Mouse (Mus musculus): ENCODE data around the gene Olfr811. TPM values are rescaled to one million over a fixed set of nuclear protein-coding genes. Genes with fewer than 3 reads are reported as not detected.

Olfr811 gene
- polyA plus RNA-seq (2015; fragmentation: Nextera tagmentation; extraction: Ambion mirVana), result not detected in 2 replicates

GRCm38 (mm10) chr10:129804296-129804695 lies at the start of gene Olfr811:
TSS of gene Olfr811 (minus strand) at chr10:129804396.
- no peak for ATAC-seq

GRCm38 (mm10) chr10:129847343-129847742 lies 43.1 kb upstream of the Olfr811 start:
- WGBS, result 58% methylated on average over 1 of the region's 1 CpGs
- no peak overlapping the region for H3K27ac ChIP-seq (ENCODE audit: low read length)
- H3K9me3 ChIP-seq (replicated peaks; ENCODE audit: control insufficient read depth, low read length, poor library complexity, severe bottlenecking), result no peaks in the 10 kb centered on the region
- H3K27me3 ChIP-seq (ENCODE audit: control insufficient read depth, insufficient read depth, low read depth, low read length), result no peaks in the 10 kb centered on the region
- H3K4me2 ChIP-seq (ENCODE audit: low read length), result no peak overlapping the region
- H3K9ac ChIP-seq (ENCODE audit: low read depth, low read length), result no peak overlapping the region
- H3K36me3 ChIP-seq (ENCODE audit: control insufficient read depth, insufficient read depth, low read length), result no peaks in the 10 kb centered on the region
- ATAC-seq, result no peak
- H3K4me3 ChIP-seq (ENCODE audit: low read depth, low read length), result no peak overlapping the region
- no peaks in the 10 kb centered on the region for H3K4me1 ChIP-seq (ENCODE audit: control insufficient read depth, insufficient read depth, low read length)

More at GRCm38 (mm10) chr10:129804296-129804695, at the start of gene Olfr811:
- H3K9me3 ChIP-seq (replicated peaks; ENCODE audit: control insufficient read depth, low read length, poor library complexity, severe bottlenecking), result no peaks in the 10 kb centered on the region
- H3K9ac ChIP-seq (ENCODE audit: low read depth, low read length), result no peak within 1 kb of the TSS
- no peak within 1 kb of the TSS for H3K4me3 ChIP-seq (ENCODE audit: low read depth, low read length)
- no peaks in the 10 kb centered on the region for H3K36me3 ChIP-seq (ENCODE audit: control insufficient read depth, insufficient read depth, low read length)
- 86% methylated on average over 4 of the region's 4 CpGs for WGBS
- H3K4me1 ChIP-seq (ENCODE audit: control insufficient read depth, insufficient read depth, low read length), result no peaks in the 10 kb centered on the region
- H3K27ac ChIP-seq (ENCODE audit: low read length), result no peak within 1 kb of the TSS
- no peaks in the 10 kb centered on the region for H3K27me3 ChIP-seq (ENCODE audit: control insufficient read depth, insufficient read depth, low read depth, low read length)
- H3K4me2 ChIP-seq (ENCODE audit: low read length), result no peak within 1 kb of the TSS

GRCm38 (mm10) chr10:129845994-129846393 lies 41.8 kb upstream of the Olfr811 start, which contains the start of gene Olfr812:
TSS of gene Olfr812 (minus strand) at chr10:129846094.
- no peaks in the 10 kb centered on the region for H3K36me3 ChIP-seq (ENCODE audit: control insufficient read depth, insufficient read depth, low read length)
- H3K27me3 ChIP-seq (ENCODE audit: control insufficient read depth, insufficient read depth, low read depth, low read length), result no peaks in the 10 kb centered on the region
- H3K4me1 ChIP-seq (ENCODE audit: control insufficient read depth, insufficient read depth, low read length), result no peaks in the 10 kb centered on the region
- H3K4me2 ChIP-seq (ENCODE audit: low read length), result no peak within 1 kb of the TSS
- ATAC-seq, result no peak
- no peak within 1 kb of the TSS for H3K27ac ChIP-seq (ENCODE audit: low read length)
- no peak within 1 kb of the TSS for H3K9ac ChIP-seq (ENCODE audit: low read depth, low read length)
- H3K9me3 ChIP-seq (replicated peaks; ENCODE audit: control insufficient read depth, low read length, poor library complexity, severe bottlenecking), result no peaks in the 10 kb centered on the region
- no peak within 1 kb of the TSS for H3K4me3 ChIP-seq (ENCODE audit: low read depth, low read length)
- 85% methylated on average over 1 of the region's 1 CpGs for WGBS

GRCm38 (mm10) chr10:129794817-129795216 lies 9.4 kb downstream of the Olfr811 start, which contains the start of gene Olfr810:
TSS of gene Olfr810 (minus strand) at chr10:129794917.
- no peak within 1 kb of the TSS for H3K4me3 ChIP-seq (ENCODE audit: low read depth, low read length)
- ATAC-seq, result no peak
- H3K9ac ChIP-seq (ENCODE audit: low read depth, low read length), result no peak within 1 kb of the TSS
- H3K36me3 ChIP-seq (ENCODE audit: control insufficient read depth, insufficient read depth, low read length), result no peaks in the 10 kb centered on the region
- no peaks in the 10 kb centered on the region for H3K4me1 ChIP-seq (ENCODE audit: control insufficient read depth, insufficient read depth, low read length)
- H3K9me3 ChIP-seq (replicated peaks; ENCODE audit: control insufficient read depth, low read length, poor library complexity, severe bottlenecking), result no peaks in the 10 kb centered on the region
- no peaks in the 10 kb centered on the region for H3K27me3 ChIP-seq (ENCODE audit: control insufficient read depth, insufficient read depth, low read depth, low read length)
- no peak within 1 kb of the TSS for H3K4me2 ChIP-seq (ENCODE audit: low read length)
- no peak within 1 kb of the TSS for H3K27ac ChIP-seq (ENCODE audit: low read length)

GRCm38 (mm10) chr10:129778123-129778522 lies 26.1 kb downstream of the Olfr811 start:
- no peaks in the 10 kb centered on the region for H3K9me3 ChIP-seq (replicated peaks; ENCODE audit: control insufficient read depth, low read length, poor library complexity, severe bottlenecking)
- H3K4me1 ChIP-seq (ENCODE audit: control insufficient read depth, insufficient read depth, low read length), result no peaks in the 10 kb centered on the region
- H3K36me3 ChIP-seq (ENCODE audit: control insufficient read depth, insufficient read depth, low read length), result no peaks in the 10 kb centered on the region
- H3K27ac ChIP-seq (ENCODE audit: low read length), result no peak overlapping the region
- H3K27me3 ChIP-seq (ENCODE audit: control insufficient read depth, insufficient read depth, low read depth, low read length), result no peaks in the 10 kb centered on the region
- H3K9ac ChIP-seq (ENCODE audit: low read depth, low read length), result no peak overlapping the region
- H3K4me2 ChIP-seq (ENCODE audit: low read length), result no peak overlapping the region
- ATAC-seq, result no peak
- H3K4me3 ChIP-seq (ENCODE audit: low read depth, low read length), result no peak overlapping the region

GRCm38 (mm10) chr10:129774338-129774737 lies 29.9 kb downstream of the Olfr811 start, which contains the start of gene Olfr809:
TSS of gene Olfr809 (plus strand) at chr10:129774638.
- ATAC-seq, result no peak
- H3K4me1 ChIP-seq (ENCODE audit: control insufficient read depth, insufficient read depth, low read length), result no peaks in the 10 kb centered on the region
- H3K36me3 ChIP-seq (ENCODE audit: control insufficient read depth, insufficient read depth, low read length), result no peaks in the 10 kb centered on the region
- no peak within 1 kb of the TSS for H3K27ac ChIP-seq (ENCODE audit: low read length)
- no peaks in the 10 kb centered on the region for H3K9me3 ChIP-seq (replicated peaks; ENCODE audit: control insufficient read depth, low read length, poor library complexity, severe bottlenecking)
- H3K9ac ChIP-seq (ENCODE audit: low read depth, low read length), result no peak within 1 kb of the TSS
- H3K27me3 ChIP-seq (ENCODE audit: control insufficient read depth, insufficient read depth, low read depth, low read length), result no peaks in the 10 kb centered on the region
- H3K4me2 ChIP-seq (ENCODE audit: low read length), result no peak within 1 kb of the TSS
- no peak within 1 kb of the TSS for H3K4me3 ChIP-seq (ENCODE audit: low read depth, low read length)

GRCm38 (mm10) chr10:129765182-129765581 lies 39.0 kb downstream of the Olfr811 start, which contains the start of gene Olfr808:
TSS of gene Olfr808 (plus strand) at chr10:129765482.
- no peak within 1 kb of the TSS for H3K9ac ChIP-seq (ENCODE audit: low read depth, low read length)
- no peaks in the 10 kb centered on the region for H3K4me1 ChIP-seq (ENCODE audit: control insufficient read depth, insufficient read depth, low read length)
- H3K4me2 ChIP-seq (ENCODE audit: low read length), result no peak within 1 kb of the TSS
- H3K27me3 ChIP-seq (ENCODE audit: control insufficient read depth, insufficient read depth, low read depth, low read length), result no peaks in the 10 kb centered on the region
- no peaks in the 10 kb centered on the region for H3K9me3 ChIP-seq (replicated peaks; ENCODE audit: control insufficient read depth, low read length, poor library complexity, severe bottlenecking)
- H3K27ac ChIP-seq (ENCODE audit: low read length), result no peak within 1 kb of the TSS
- ATAC-seq, result no peak
- H3K4me3 ChIP-seq (ENCODE audit: low read depth, low read length), result no peak within 1 kb of the TSS
- H3K36me3 ChIP-seq (ENCODE audit: control insufficient read depth, insufficient read depth, low read length), result no peaks in the 10 kb centered on the region
- 98% methylated on average over 1 of the region's 1 CpGs for WGBS

GRCm38 (mm10) chr10:129757693-129758092 lies 46.5 kb downstream of the Olfr811 start, which contains the start of gene Olfr807:
TSS of gene Olfr807 (minus strand) at chr10:129757793.
- 85% methylated on average over 1 of the region's 1 CpGs for WGBS
- H3K27me3 ChIP-seq (ENCODE audit: control insufficient read depth, insufficient read depth, low read depth, low read length), result no peaks in the 10 kb centered on the region
- H3K36me3 ChIP-seq (ENCODE audit: control insufficient read depth, insufficient read depth, low read length), result no peaks in the 10 kb centered on the region

More at GRCm38 (mm10) chr10:129757693-129758092, 46.5 kb downstream of the Olfr811 start, which contains the start of gene Olfr807:
- H3K4me3 ChIP-seq (ENCODE audit: low read depth, low read length), result no peak within 1 kb of the TSS
- H3K9me3 ChIP-seq (replicated peaks; ENCODE audit: control insufficient read depth, low read length, poor library complexity, severe bottlenecking), result no peaks in the 10 kb centered on the region
- H3K9ac ChIP-seq (ENCODE audit: low read depth, low read length), result no peak within 1 kb of the TSS
- H3K27ac ChIP-seq (ENCODE audit: low read length), result no peak within 1 kb of the TSS
- no peak within 1 kb of the TSS for H3K4me2 ChIP-seq (ENCODE audit: low read length)
- no peaks in the 10 kb centered on the region for H3K4me1 ChIP-seq (ENCODE audit: control insufficient read depth, insufficient read depth, low read length)
- ATAC-seq, result no peak

All from midbrain, embryonic 16.5 days (tissue).